Mouse (Mus musculus) limb, embryonic 11.5 days (tissue): ENCODE measurements at regions not wholly inside any gene's neighbourhood (a gene's known extent, or its start where the extent isn't known, plus 50 kb on each side); places are given as distances from the start of the nearest gene placed in this dataset.
"Not testable (repeated sequence)": the region's sequence is repeated elsewhere in the genome, so short reads cannot be mapped to it uniquely, and the experiment has no call there.

Source experiments
- ATAC-seq: fragments of 200-750 bp; cut with Nextera tagmentation; 2 replicates; pipeline ENCODE4 v1.8.0; 2017; ENCODE audit warnings: low read depth; ENCODE audit not compliant: insufficient number of reproducible peaks, low FRiP score, low TSS enrichment
- DNase-seq: peaks from one replicate; pipeline ENCODE4 v3.0.0-alpha.2; 2015; ENCODE audit warnings: low spot score
- H3K27ac ChIP-seq: fragments of 300-500 bp; sonication (generic); replicated peaks from 2 replicates; pipeline ENCODE4 v1.5.1; 2014; ENCODE audit warnings: low read depth, mild to moderate bottlenecking, low read length
- H3K27me3 ChIP-seq: fragments of 300-500 bp; sonication (generic); 2 replicates; pipeline ENCODE4 v1.6.1; 2014; ENCODE audit warnings: mild to moderate bottlenecking, low read length, mixed read lengths; ENCODE audit not compliant: control insufficient read depth, insufficient read depth
- H3K36me3 ChIP-seq: fragments of 300-500 bp; sonication (generic); 2 replicates; pipeline ENCODE4 v1.6.1; 2014; ENCODE audit warnings: mild to moderate bottlenecking, low read length, moderate library complexity, mixed read lengths; ENCODE audit not compliant: control insufficient read depth, insufficient read depth
- H3K4me1 ChIP-seq: fragments of 300-500 bp; sonication (generic); 2 replicates; pipeline ENCODE4 v1.6.1; 2014; ENCODE audit warnings: low read length, mixed read lengths; ENCODE audit not compliant: control insufficient read depth, insufficient read depth
- H3K4me2 ChIP-seq: fragments of 300-500 bp; sonication (generic); 2 replicates; pipeline ENCODE4 v1.6.1; 2014; ENCODE audit warnings: low read depth, mild to moderate bottlenecking, moderate library complexity; ENCODE audit not compliant: severe bottlenecking
- H3K4me3 ChIP-seq: fragments of 300-500 bp; sonication (generic); 2 replicates; pipeline ENCODE4 v1.5.1; 2014; ENCODE audit warnings: low read depth, low read length
- H3K9ac ChIP-seq: fragments of 300-500 bp; sonication (generic); 2 replicates; pipeline ENCODE4 v1.6.1; 2014; ENCODE audit warnings: mild to moderate bottlenecking, low read length
- H3K9me3 ChIP-seq: fragments of 300-500 bp; sonication (generic); 2 replicates; pipeline ENCODE4 v1.6.1; 2016; ENCODE audit warnings: low read length; ENCODE audit not compliant: control insufficient read depth
- WGBS: fragments of 180-500 bp; shearing (Covaris S2); extraction: QIAGEN DNeasy Blood & Tissue Kit; methylation state at CpG from one replicate; pipeline ENCODE4 v1.1.7; 2014; 5-methylcytosine and 5-hydroxymethylcytosine counted together

- 54% methylated on average over 2 of the region's 2 CpGs for WGBS
- no peaks in the 10 kb centered on the region for H3K36me3 ChIP-seq
Observed at GRCm38 (mm10) chr12:8090279-8090626, 112.8 kb downstream of the Apob start.

DNA sequence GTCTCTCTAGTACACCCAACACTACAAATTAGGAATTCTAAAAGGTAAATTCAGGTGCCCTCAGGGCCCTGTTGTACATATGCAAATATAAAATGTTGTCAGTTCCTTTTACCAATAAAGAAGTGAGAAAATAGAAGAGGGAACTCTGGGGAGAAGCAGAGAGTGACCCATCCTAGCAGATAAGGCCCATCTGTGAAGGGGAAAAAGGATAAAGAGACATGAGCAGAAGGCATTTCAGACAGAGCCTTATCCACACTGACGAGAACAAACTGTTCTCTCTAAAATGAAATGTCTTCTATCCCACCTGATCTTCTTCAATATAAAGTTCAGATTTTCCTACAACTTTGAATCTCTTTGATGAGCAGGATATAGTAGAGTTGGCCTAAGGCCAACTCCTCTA lies 114.5 kb upstream of the Ldah start:
- H3K9ac ChIP-seq, result no peak overlapping the region
- 86% methylated on average over 1 of the region's 1 CpGs for WGBS
- no peak for ATAC-seq
- H3K36me3 ChIP-seq, result no peaks in the 10 kb centered on the region
- H3K9me3 ChIP-seq, result no peaks in the 10 kb centered on the region
- no peaks in the 10 kb centered on the region for H3K4me1 ChIP-seq
- H3K27ac ChIP-seq, result no peak overlapping the region
- H3K4me2 ChIP-seq, result no peak overlapping the region
- no peaks in the 10 kb centered on the region for H3K27me3 ChIP-seq
- H3K4me3 ChIP-seq, result no peak overlapping the region
- no peak for DNase-seq

More at GRCm38 (mm10) chr12:8090279-8090626, 112.8 kb downstream of the Apob start:
- ATAC-seq, result no peak
- Histone ChIP-seq H3K4me1 (no peaks in the 10 kb centered on the region), H3K9me3 (no peaks in the 10 kb centered on the region), H3K4me3 (no peak overlapping the region), H3K9ac (no peak overlapping the region), H3K27ac (no peak overlapping the region), H3K4me2 (no peak overlapping the region), H3K27me3 (no peaks in the 10 kb centered on the region)
- no peak for DNase-seq

DNA sequence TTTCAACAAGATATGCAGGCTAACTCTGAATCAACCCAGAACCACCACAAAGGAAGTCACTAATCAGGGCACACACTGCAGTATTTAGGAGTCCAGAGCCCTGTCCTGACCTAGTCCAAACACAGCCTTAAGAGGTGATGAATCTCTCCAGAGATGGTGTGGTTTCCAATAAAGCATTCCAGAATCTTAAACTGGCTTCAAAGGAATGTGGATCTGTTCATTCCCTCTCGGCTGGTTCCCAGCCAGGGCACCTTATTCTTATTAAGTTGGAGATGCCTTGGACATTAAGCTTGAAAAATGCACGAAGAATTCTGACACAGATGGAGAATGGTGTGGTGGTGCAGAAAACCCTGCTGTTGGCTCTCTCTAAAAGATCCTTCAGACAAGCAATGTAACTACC lies 112.0 kb upstream of the Ldah start:
- H3K9ac ChIP-seq, result no peak overlapping the region
- no peak for DNase-seq
- 78% methylated on average over 2 of the region's 2 CpGs for WGBS

DNA sequence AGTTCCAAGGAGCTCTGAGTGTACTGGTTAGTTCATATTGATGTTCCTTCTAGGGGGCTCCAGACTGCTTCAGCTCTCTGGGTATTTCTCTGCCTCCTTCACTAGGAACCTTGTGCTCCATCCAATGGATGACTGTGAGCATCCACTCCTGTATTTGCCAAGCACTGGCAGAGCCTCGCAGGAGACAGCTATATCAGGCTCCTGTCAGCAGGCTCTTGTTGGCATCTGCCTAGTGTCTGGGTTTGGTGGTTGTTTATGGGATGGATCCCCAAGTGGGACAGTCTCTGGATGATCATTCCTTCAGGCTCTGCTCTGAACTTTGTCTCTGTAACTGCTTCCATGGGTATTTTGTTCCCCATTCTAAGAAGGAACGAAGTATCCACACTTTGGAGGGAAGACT lies 109.5 kb upstream of the Ldah start:
- not testable (repeated sequence) for H3K27ac ChIP-seq, H3K27me3 ChIP-seq
- WGBS, result 84% methylated on average over 2 of the region's 2 CpGs

More for the DNA sequence above, 112.0 kb upstream of the Ldah start:
- H3K27ac ChIP-seq, result no peak overlapping the region
- H3K4me3 ChIP-seq, result no peak overlapping the region
- H3K36me3 ChIP-seq, result no peaks in the 10 kb centered on the region
- no peak overlapping the region for H3K4me2 ChIP-seq
- no peaks in the 10 kb centered on the region for H3K27me3 ChIP-seq
- no peak for ATAC-seq
- H3K4me1 ChIP-seq, result no peaks in the 10 kb centered on the region
- no peaks in the 10 kb centered on the region for H3K9me3 ChIP-seq

DNA sequence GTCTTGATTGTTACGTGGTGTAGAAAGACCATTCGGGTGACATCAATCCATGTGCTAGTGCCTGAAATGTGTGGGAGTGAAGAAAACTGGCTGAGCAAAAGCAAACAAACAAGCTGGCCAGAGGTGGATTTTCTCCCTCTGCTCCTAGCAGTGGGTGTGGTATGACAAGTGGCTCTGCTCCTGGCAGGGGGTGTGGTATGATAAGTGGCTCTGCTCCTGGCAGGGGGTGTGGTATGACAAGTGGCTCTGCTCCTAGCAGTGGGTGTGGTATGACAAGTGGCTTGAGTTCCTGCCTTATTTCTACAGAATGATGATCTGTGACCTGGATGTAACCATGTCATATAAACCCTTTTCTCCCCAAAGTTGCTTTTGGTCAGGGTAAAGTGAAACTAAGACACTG lies 108.8 kb upstream of the Ldah start:
- Histone ChIP-seq H3K4me2 (no peak overlapping the region), H3K9me3 (no peaks in the 10 kb centered on the region), H3K4me1 (no peaks in the 10 kb centered on the region), H3K27me3 (no peaks in the 10 kb centered on the region), H3K9ac (no peak overlapping the region), H3K27ac (no peak overlapping the region), H3K36me3 (no peaks in the 10 kb centered on the region), H3K4me3 (no peak overlapping the region)
- 92% methylated on average over 2 of the region's 2 CpGs for WGBS
- DNase-seq, result no peak
- no peak for ATAC-seq

More for the DNA sequence above, 109.5 kb upstream of the Ldah start:
- not testable (repeated sequence) for H3K4me2 ChIP-seq, H3K9ac ChIP-seq, ATAC-seq, DNase-seq, H3K9me3 ChIP-seq, H3K4me3 ChIP-seq, H3K36me3 ChIP-seq, H3K4me1 ChIP-seq

DNA sequence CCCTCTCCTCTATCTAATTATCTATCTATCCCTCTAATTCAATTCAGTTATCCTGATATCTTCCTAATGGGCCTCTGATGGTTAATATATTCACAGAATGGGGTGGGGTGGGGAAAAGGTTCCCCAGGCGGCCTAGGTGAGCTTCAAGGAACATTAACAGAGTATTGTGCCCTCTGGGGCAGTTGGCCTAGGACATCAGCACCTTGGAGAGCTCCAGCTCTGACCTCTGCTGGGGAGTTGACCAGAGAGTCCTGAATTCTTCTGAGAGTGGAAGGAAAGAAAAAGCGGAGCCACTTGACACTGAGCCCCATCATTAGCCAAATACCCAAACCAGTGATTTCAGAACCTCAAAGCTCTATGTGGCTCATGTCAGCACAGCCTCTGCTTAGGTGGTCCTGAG lies 108.1 kb upstream of the Ldah start:
- no peaks in the 10 kb centered on the region for H3K36me3 ChIP-seq
- no peak overlapping the region for H3K27ac ChIP-seq
- H3K4me1 ChIP-seq, result no peaks in the 10 kb centered on the region
- no peaks in the 10 kb centered on the region for H3K9me3 ChIP-seq
- 31% methylated on average over 2 of the region's 2 CpGs for WGBS
- no peak overlapping the region for H3K4me2 ChIP-seq
- no peaks in the 10 kb centered on the region for H3K27me3 ChIP-seq
- ATAC-seq (no peak), DNase-seq (peak; percentile 78)
- no peak overlapping the region for H3K9ac ChIP-seq
- no peak overlapping the region for H3K4me3 ChIP-seq

DNA sequence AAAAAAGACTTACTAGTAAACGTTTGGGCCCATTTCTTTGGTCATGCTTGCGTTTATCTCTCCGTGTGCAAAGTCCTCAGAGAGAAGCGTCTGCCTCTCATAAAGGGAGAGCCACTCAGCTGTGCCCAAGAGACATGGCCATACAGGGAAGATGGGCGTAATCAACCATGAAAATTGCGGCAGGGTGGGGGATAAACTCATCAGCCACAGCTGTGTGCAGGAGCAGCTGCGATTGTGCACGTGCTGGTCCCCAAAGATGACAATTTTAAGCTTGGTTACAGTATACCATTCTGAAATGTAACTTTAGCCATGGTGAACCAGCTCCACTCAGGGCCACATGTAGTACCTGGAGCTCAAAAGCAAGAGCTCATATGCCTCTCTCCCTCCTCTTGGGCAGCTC lies 106.1 kb upstream of the Ldah start:
- Histone ChIP-seq H3K4me1 (peaks cover 2% of the 10 kb centered on the region; the same call in 1 of the 2 replicates), H3K27ac (no peak overlapping the region), H3K4me3 (no peak overlapping the region), H3K27me3 (no peaks in the 10 kb centered on the region), H3K9ac (no peak overlapping the region), H3K9me3 (no peaks in the 10 kb centered on the region), H3K4me2 (no peak overlapping the region), H3K36me3 (no peaks in the 10 kb centered on the region)
- DNase-seq (no peak), ATAC-seq (no peak)
- WGBS, result 87% methylated on average over 8 of the region's 8 CpGs

DNA sequence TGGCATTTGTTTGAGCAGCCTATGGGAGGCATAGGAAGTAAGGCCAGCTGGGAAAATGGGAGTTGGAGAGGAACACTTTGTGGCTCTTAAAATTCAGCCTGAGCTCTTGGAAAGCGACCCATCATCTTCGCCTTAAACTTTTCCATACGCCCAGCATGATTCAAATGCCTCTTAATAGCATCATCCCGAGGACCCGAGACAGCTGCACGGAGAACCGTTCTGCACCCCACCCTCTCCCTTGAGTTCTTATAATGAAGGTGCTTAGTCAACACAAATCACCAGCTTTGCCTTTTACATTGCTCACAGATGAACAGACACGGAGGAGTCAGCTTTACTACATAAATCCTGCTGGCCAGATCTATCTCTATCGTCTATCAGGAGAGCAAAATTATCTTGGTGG lies 104.6 kb upstream of the Ldah start:
- ATAC-seq, result no peak
- Histone ChIP-seq H3K9ac (no peak overlapping the region), H3K27ac (no peak overlapping the region), H3K4me3 (no peak overlapping the region), H3K27me3 (no peaks in the 10 kb centered on the region), H3K4me1 (peaks cover 7% of the 10 kb centered on the region; the same call in 1 of the 2 replicates), H3K9me3 (no peaks in the 10 kb centered on the region), H3K36me3 (no peaks in the 10 kb centered on the region), H3K4me2 (no peak overlapping the region)
- WGBS, result 88% methylated on average over 9 of the region's 9 CpGs
- DNase-seq, result no peak

- 33% methylated on average over 4 of the region's 4 CpGs for WGBS
- Histone ChIP-seq H3K4me2 (no peak overlapping the region), H3K4me3 (no peak overlapping the region), H3K36me3 (no peaks in the 10 kb centered on the region), H3K27me3 (no peaks in the 10 kb centered on the region), H3K9me3 (no peaks in the 10 kb centered on the region), H3K27ac (no peak overlapping the region), H3K4me1 (peaks cover 7% of the 10 kb centered on the region; the same call in 1 of the 2 replicates), H3K9ac (no peak overlapping the region)
- no peak for DNase-seq
- ATAC-seq, result no peak
Observed at GRCm38 (mm10) chr12:8107137-8107536, 100.8 kb upstream of the Ldah start.
